Mouse (Mus musculus): Measurements from ENCODE around the gene Mpo.

Gene Mpo

GRCm38 (mm10) chr11:87793460-87793859 is at the start of gene Mpo:
Mpo (plus strand) TSS chr11:87793581.
- no peak for DNase-seq

DNA sequence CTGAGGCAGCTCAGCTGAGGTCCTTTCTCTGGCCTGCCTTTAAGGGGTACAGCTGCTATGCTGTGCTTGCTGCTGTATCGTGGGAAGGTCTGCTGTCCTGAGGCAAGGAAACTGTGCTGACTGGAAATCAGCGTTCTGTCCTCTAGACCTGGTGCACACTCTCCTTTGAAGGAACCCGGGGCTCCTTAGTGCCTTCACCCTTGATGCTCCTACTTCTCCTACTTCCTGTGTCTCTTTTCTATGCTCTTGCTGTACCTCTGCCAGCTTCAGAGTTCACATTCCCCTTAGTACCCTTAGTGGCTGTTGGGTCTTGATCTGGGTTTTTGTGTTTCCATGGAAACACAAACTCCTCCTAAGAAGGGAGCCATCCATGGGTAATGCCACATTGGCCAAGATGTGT is 49.7 kb upstream of the Mpo start:
- DNase-seq, result no peak

- DNase-seq, result no peak
Observed at GRCm38 (mm10) chr11:87744964-87745363, 48.4 kb upstream of the Mpo start.

DNA sequence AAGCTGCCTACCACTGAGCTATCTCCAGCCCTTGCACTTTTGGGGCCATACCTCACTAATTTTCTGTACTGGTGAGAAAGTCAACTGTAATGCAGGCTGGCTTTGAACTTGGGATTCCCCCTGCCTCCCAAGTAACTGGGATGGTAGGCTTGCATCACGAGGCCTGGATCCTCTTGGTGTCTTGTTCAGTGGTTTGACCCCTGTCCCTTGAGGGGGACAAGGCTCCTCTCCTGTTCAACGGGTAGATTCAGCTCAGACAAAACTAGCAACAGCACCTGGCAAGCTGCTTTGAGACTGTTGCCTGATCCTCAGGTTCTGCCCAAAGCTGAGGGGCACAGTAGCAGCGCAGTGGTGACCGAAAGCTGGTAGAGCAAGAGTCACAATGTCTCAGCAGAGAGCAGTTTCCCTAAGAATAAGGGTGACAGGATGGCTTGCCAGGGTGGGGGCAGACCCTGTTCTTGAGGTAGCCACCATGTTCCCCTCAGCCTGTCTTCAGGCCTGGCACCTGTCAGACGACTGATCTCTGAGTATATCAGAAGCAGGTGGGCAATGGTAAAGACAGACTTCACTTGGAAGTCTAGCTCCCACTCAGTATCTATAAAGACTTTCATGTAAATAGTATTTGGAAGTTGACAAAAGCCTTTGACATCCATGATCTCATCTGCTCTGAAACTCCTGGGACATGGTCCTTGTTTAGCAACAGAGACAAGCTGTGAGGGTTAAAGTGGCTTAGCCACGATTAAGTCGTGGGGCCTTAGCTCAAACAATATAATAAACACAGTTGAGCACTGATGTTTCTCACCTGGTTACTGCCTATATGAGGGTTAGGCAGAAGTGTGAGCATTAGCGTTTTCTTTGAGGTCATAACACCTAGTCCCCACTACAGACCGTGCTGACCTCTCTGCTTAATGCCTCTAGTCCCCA is 47.5 kb upstream of the Mpo start:
- no peak for DNase-seq

GRCm38 (mm10) chr11:87747312-87747711 is 46.1 kb upstream of the Mpo start:
- no peak for DNase-seq

DNA sequence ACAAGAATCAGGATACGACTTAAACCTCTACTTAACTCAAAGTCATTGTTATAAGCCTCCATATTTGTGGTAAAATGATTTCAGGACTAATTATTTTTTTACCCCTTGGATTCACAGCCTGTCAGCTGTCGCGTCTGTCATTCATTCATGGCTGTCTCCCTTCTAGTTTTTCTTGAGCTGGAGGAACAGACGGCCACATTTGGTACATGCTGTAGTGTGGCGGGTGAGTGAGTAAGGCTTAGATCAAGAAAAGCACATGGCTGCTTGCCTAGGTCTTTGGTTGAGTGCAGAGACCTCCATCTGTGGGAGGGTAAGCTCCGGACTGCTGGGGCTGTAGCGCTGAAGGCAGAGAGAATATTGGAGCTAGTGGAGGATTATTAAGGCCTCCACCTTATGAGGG is 45.7 kb upstream of the Mpo start:
- DNase-seq, result no peak

DNA sequence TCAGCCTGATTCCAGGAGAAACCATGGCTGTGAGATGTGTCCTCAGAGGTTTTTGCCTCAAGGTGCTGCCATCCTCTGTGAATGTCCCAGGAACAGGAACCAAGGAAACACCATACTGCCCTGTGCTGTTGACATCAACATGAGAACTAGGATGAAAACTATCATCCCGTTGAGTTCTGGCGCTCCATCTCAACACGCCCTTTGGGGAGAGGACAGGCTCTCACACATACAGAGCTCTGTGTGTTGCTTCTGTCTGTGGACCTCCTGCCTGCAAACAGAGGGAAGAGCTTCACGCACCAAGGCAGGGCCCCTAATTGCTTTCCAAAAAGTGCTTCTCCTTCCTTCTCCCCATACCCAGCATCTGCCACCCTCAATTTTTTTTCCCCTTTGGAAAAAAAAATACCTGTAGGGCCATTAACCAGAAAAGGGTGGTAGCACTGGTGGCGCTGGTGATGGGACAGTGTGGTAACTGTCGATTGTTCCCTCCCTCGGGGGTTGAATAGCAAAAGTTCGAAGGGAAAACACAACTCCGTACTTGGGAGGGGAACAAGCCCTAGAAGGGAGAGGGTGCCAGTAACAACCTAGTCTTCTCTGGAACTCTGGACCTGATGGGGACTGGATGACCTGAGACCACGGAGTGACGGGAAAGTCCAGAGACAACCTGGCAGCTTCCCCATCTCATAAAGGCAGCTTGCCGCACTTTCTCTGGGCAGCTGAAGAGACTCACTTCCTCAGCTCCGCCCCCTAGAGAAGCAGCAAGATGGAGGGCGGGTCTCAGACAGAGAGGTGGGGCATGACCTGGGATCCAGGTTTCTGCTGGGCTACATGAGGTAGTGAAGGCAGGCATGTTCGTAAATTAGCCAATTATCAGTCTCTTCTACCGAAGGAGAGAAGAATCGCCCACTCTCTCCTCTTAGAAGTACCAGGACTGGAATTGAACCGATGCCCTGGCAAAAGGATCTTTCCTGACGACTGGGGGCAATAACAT is 45.0 kb upstream of the Mpo start:
- no peak for DNase-seq

GRCm38 (mm10) chr11:87749192-87750042 is 44.0 kb upstream of the Mpo start:
- DNase-seq, result no peak

- DNase-seq, result no peak
Observed at GRCm38 (mm10) chr11:87750043-87750421, 43.3 kb upstream of the Mpo start.

DNA sequence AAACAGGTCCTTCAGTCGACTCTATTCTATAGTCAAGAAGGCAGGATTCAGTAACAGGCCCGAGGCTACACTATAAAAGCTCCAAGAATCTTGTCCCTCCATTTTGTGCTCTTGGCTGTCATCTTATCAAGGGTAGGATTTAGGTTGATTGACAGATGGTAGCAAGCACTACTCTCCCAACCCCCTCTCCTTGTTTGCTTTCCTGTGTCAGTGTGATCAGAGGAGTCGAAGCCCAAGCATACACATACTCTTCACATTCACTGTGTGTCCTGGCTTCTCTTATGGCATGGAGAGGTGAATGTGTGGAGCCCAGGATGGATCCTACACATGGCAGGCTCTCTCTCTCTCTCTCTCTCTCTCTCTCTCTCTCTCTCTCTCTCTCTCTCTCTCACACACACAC is 42.9 kb upstream of the Mpo start:
- DNase-seq, result no peak

DNA sequence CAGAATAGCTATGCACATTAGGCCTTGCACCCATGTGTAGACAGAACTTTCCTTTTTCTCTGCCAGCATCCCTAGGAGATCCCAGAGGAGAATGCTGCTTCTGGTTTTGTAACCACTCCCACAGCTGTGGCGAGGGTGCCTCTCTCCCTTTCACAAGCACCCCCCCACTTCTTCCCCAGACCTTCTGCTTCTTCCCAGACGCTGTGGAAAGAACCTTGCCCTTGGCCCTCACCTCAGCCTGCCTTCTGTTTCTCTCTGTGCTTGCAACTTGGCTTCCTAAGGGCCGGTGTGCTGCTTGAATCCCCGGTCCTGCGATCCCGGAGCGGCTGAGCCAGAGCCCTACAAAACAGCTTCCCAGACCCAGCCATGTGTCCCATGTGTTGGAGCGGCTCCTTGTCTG is 42.4 kb upstream of the Mpo start:
- no peak for DNase-seq

GRCm38 (mm10) chr11:87751491-87751966 is 41.9 kb upstream of the Mpo start:
- no peak for DNase-seq

DNA sequence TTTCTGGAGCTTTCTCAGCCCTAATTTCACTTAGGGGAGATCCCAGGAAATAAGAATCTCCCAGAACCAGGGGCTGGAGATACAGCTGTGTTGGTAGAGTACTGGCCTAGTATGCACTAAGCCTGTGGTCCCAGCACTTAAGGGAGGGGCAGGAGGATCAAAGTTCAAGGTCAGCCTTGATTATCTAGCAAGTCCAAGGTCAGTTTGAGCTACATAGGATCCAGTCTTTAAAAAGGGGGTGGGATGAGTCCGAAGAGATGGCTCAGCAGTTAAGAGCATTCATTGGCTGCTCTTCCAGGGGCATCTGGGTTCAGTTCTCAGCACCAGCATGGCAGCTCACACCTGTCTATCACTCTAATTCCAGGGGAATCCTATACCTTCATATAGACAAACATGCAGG is 41.1 kb upstream of the Mpo start:
- no peak for DNase-seq

DNA sequence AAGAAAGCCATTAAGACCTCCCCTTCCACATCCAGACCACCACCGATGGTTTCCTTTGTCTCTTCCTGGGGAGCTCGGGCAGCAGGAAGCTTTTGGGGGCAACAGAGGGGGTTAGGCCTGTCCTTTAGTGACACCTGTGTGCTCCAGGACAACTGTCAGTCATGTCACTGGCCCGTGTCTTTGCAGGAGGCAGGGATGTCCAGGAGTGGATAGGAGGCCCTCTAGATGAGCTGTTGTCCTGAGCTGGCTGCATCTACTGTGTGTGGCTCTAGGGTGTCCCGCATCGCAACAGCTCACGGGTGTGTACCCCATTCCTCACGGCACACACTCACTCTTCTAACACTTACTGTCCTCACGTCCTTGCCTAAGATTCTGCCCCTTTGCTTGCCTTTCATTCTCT is 40.1 kb upstream of the Mpo start:
- no peak for DNase-seq

DNA sequence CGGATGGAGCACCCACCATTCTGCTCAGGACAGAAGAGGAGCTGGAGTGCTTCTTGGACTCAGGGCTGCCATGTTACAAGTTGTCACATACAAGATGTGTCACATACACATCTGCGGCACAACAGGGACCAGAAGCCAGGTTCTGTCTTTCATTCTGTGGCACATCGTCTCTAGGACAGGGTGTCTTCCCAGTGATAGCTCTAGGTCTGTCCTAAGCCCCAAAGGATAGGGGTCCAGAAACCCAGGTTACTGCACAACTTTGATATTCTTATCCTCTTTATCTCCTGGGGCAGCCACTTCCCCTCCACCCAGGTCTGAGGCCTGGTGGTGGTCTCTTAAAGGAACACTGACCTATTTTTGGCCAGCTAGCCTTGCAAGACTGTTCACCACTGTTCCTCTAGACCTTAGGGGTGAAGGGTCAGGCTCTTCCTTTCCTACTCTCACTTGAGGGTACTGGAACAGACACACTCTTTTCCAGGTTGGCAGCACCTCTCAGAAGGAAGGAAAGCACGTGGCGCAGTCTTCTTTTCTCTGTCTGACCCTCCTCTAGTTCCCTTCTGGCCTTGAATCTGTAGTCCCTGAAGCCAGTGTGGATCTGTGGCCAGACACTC is 39.4 kb upstream of the Mpo start:
- no peak for DNase-seq

GRCm38 (mm10) chr11:87754603-87755002 is 38.8 kb upstream of the Mpo start:
- DNase-seq, result no peak

- DNase-seq, result no peak
Observed at GRCm38 (mm10) chr11:87755360-87756017, 37.9 kb upstream of the Mpo start.

DNA sequence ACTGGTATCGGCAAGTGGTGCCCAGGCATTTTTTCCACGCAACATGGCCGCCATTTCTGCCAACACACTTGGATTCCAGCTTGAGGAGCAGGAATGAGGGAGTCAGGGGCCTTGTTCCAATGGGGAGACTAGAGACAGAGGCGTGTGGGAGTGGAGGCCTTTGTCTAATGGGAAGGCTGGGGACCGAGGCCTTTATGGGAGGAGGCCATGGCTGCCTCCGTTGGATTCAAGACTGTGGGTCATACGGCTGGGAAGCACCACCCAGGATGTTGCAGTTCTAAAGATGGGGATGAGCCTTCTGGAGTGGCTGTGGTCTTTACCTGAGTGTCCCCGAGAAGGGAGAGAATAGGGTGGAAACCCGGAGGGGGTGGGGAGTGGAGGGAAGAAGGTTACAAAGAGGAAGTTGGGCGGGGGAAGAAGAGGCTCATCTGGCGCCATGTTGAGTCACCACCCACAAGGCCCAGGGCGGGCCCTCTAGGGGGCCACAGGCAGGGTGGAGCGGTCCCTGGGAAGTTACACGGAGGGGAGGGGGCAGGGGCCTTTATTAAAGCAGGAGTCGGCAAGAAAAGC is 37.0 kb upstream of the Mpo start:
- no peak for DNase-seq

GRCm38 (mm10) chr11:87757001-87757954 is 36.1 kb upstream of the Mpo start:
- no peak for DNase-seq

Data from cerebellum, adult 8-10 months (tissue).